Mouse (Mus musculus): ENCODE results near the gene Tma7. TPM values are rescaled to one million over a fixed set of nuclear protein-coding genes. Genes with fewer than 3 reads are reported as not detected.

Gene Tma7
- polyA plus RNA-seq, 1 experiment from 2014 or later = 670 TPM

GRCm38 (mm10) chr9:109091802-109092201, 9.4 kb upstream of the Tma7 start:
- no peaks in the 10 kb centered on the region for H3K27me3 ChIP-seq (ENCODE audit: control insufficient read depth, insufficient read depth, low read length)
- 90% methylated on average over 8 of the region's 8 CpGs for WGBS
- no peak overlapping the region for H3K4me3 ChIP-seq (ENCODE audit: control insufficient read depth in 1 of 2, insufficient read depth in 1 of 2, low read depth in 1 of 2, low read length in 2 of 2)
- no peaks in the 10 kb centered on the region for H3K9me3 ChIP-seq (ENCODE audit: control insufficient read depth, low read length)
- no peak for ATAC-seq (ENCODE audit: insufficient number of reproducible peaks, insufficient read depth, low FRiP score, low read depth)
- peaks cover 25 to 32% of the 10 kb centered on the region in 2 experiments for H3K4me1 ChIP-seq (ENCODE audit: control insufficient read depth in 2 of 2, insufficient read depth in 2 of 2, low read length in 2 of 2)
- H3K27ac ChIP-seq (replicated peaks in 1 of 2; ENCODE audit: control insufficient read depth in 1 of 2, insufficient read depth in 1 of 2, low read depth in 2 of 2, low read length in 2 of 2) = no peak overlapping the region
- H3K36me3 ChIP-seq (ENCODE audit: control insufficient read depth, insufficient read depth, low read length) = peaks cover 36% of the 10 kb centered on the region
- no peak overlapping the region for H3K9ac ChIP-seq (ENCODE audit: low read length)
- H3K4me2 ChIP-seq (ENCODE audit: low read length) = no peak overlapping the region

- no peaks in the 10 kb centered on the region for H3K9me3 ChIP-seq (ENCODE audit: control insufficient read depth, low read length)
- H3K27me3 ChIP-seq (ENCODE audit: control insufficient read depth, insufficient read depth, low read length) = no peaks in the 10 kb centered on the region
- 79% methylated on average over 15 of the region's 15 CpGs for WGBS
- no peak overlapping the region for H3K4me3 ChIP-seq (ENCODE audit: control insufficient read depth in 1 of 2, insufficient read depth in 1 of 2, low read depth in 1 of 2, low read length in 2 of 2)
- peaks cover 36% of the 10 kb centered on the region for H3K36me3 ChIP-seq (ENCODE audit: control insufficient read depth, insufficient read depth, low read length)
- no peak overlapping the region for H3K9ac ChIP-seq (ENCODE audit: low read length)
- H3K4me1 ChIP-seq (ENCODE audit: control insufficient read depth in 2 of 2, insufficient read depth in 2 of 2, low read length in 2 of 2) = peaks cover 17 to 26% of the 10 kb centered on the region in 2 experiments
- ATAC-seq (ENCODE audit: insufficient number of reproducible peaks, insufficient read depth, low FRiP score, low read depth) = no peak
- H3K4me2 ChIP-seq (ENCODE audit: low read length) = no peak overlapping the region
- H3K27ac ChIP-seq (replicated peaks in 1 of 2; ENCODE audit: control insufficient read depth in 1 of 2, insufficient read depth in 1 of 2, low read depth in 2 of 2, low read length in 2 of 2) = no peak overlapping the region
These were observed 8.1 kb upstream of the Tma7 start for GRCm38 (mm10) chr9:109090446-109090845.

- ATAC-seq (ENCODE audit: insufficient number of reproducible peaks, insufficient read depth, low FRiP score, low read depth) = no peak
- peaks cover 36% of the 10 kb centered on the region for H3K36me3 ChIP-seq (ENCODE audit: control insufficient read depth, insufficient read depth, low read length)
- no peaks in the 10 kb centered on the region for H3K9me3 ChIP-seq (ENCODE audit: control insufficient read depth, low read length)
- 17% methylated on average over 5 of the region's 5 CpGs for WGBS
- peak overlapping the region; percentile 16; the same call in 1 of the 2 replicates for H3K9ac ChIP-seq (ENCODE audit: low read length)
- H3K27me3 ChIP-seq (ENCODE audit: control insufficient read depth, insufficient read depth, low read length) = no peaks in the 10 kb centered on the region
- peaks cover 5 to 14% of the 10 kb centered on the region in 2 experiments for H3K4me1 ChIP-seq (ENCODE audit: control insufficient read depth in 2 of 2, insufficient read depth in 2 of 2, low read length in 2 of 2)
- H3K4me2 ChIP-seq (ENCODE audit: low read length) = no peak overlapping the region
- H3K27ac ChIP-seq (replicated peaks in 1 of 2; ENCODE audit: control insufficient read depth in 1 of 2, insufficient read depth in 1 of 2, low read depth in 2 of 2, low read length in 2 of 2) = no peak overlapping the region
- H3K4me3 ChIP-seq (ENCODE audit: control insufficient read depth in 1 of 2, insufficient read depth in 1 of 2, low read depth in 1 of 2, low read length in 2 of 2) = no peak overlapping the region
These were observed 5.6 kb upstream of the Tma7 start for GRCm38 (mm10) chr9:109087987-109088386.

DNA sequence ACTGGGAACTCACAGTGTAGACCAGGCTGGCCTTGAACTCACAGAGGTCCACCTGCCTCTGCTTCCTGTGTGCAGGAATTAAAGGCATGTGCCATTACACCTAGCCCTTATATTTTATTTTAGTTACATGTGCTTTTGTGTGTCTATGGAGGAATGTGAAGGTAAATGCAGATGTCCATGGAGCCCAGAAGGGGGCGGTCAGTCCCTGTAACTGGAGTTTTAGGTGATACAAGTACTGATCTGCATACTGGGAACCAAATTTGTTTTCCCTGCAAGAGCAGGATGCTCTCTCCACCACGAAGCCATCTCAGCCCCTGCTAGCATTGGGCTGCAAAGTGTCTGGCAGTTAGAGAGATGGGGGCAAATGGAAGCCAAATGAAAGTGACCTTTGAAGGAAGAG, 2.5 kb upstream of the Tma7 start:
- 18% methylated on average over 2 of the region's 2 CpGs for WGBS
- Histone ChIP-seq H3K4me1 (ENCODE audit: control insufficient read depth in 2 of 2, insufficient read depth in 2 of 2, low read length in 2 of 2) (peaks cover 8 to 26% of the 10 kb centered on the region in 2 experiments), H3K4me2 (ENCODE audit: low read length) (no peak overlapping the region), H3K27ac (replicated peaks in 1 of 2; ENCODE audit: control insufficient read depth in 1 of 2, insufficient read depth in 1 of 2, low read depth in 2 of 2, low read length in 2 of 2) (no peak overlapping the region), H3K36me3 (ENCODE audit: control insufficient read depth, insufficient read depth, low read length) (peaks cover 20% of the 10 kb centered on the region), H3K4me3 (ENCODE audit: control insufficient read depth in 1 of 2, insufficient read depth in 1 of 2, low read depth in 1 of 2, low read length in 2 of 2) (no peak overlapping the region), H3K9ac (ENCODE audit: low read length) (no peak overlapping the region), H3K9me3 (ENCODE audit: control insufficient read depth, low read length) (no peaks in the 10 kb centered on the region), H3K27me3 (ENCODE audit: control insufficient read depth, insufficient read depth, low read length) (no peaks in the 10 kb centered on the region)
- ATAC-seq (ENCODE audit: insufficient number of reproducible peaks, insufficient read depth, low FRiP score, low read depth) = no peak

DNA sequence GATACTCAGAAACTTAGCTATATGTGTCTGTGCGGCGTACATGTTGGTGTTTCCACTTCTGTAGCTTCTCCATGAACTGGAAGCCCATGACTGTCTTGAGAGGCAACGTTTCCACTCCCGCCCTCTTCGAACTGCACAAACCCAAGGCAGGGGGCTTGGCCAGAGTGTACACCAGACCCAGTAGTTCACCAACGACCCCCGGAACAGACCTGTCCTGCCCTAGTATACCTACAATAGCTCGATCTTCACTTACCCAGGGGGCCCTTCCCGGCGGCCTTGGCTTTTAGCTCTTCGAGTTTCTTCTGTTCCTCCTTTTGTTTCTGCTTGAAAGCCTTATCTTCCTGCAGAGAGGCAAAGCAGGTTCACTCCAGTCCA, 651 bp downstream of the Tma7 start:
- ATAC-seq (ENCODE audit: insufficient number of reproducible peaks, insufficient read depth, low FRiP score, low read depth) = 0 out of 2 replicates have a peak, but pooled peaks have one; percentile 17

DNA sequence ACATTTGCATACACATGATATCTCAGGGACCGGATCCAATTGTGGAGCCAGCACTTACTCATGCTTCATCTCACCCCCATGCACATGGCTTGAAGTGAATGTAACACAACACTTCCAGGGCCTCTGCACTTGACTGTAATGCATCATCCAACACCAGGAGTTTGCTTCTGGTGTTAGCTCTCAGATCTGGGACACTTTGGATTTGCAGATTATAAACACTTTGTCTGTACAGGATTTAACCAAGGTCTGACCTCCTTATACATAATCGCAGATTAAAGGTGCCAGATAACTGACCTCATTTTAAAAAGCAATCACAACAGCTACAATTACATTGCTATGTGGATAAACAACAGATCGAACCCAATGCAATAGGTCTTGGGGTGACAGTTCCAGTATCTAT, 1.9 kb downstream of the Tma7 start:
- H3K9me3 ChIP-seq (ENCODE audit: control insufficient read depth, low read length) = no peaks in the 10 kb centered on the region
- no peak overlapping the region for H3K27ac ChIP-seq (replicated peaks in 1 of 2; ENCODE audit: control insufficient read depth in 1 of 2, insufficient read depth in 1 of 2, low read depth in 2 of 2, low read length in 2 of 2)
- no peak overlapping the region for H3K9ac ChIP-seq (ENCODE audit: low read length)
- H3K27me3 ChIP-seq (ENCODE audit: control insufficient read depth, insufficient read depth, low read length) = no peaks in the 10 kb centered on the region
- no peak for ATAC-seq (ENCODE audit: insufficient number of reproducible peaks, insufficient read depth, low FRiP score, low read depth)
- no peak overlapping the region for H3K4me2 ChIP-seq (ENCODE audit: low read length)
- H3K36me3 ChIP-seq (ENCODE audit: control insufficient read depth, insufficient read depth, low read length) = peaks cover 30% of the 10 kb centered on the region
- H3K4me1 ChIP-seq (ENCODE audit: control insufficient read depth in 2 of 2, insufficient read depth in 2 of 2, low read length in 2 of 2) = peaks cover 6 to 17% of the 10 kb centered on the region in 2 experiments
- 88% methylated on average over 3 of the region's 3 CpGs for WGBS
- no peak overlapping the region for H3K4me3 ChIP-seq (ENCODE audit: control insufficient read depth in 1 of 2, insufficient read depth in 1 of 2, low read depth in 1 of 2, low read length in 2 of 2)

More for the DNA sequence above, 651 bp downstream of the Tma7 start:
- H3K4me2 ChIP-seq (ENCODE audit: low read length) = peak overlapping the region; percentile 84
- peak overlapping the region; percentile 5 to 49; a peak in 3 of 4 replicates for H3K27ac ChIP-seq (replicated peaks in 1 of 2; ENCODE audit: control insufficient read depth in 1 of 2, insufficient read depth in 1 of 2, low read depth in 2 of 2, low read length in 2 of 2)
- H3K4me1 ChIP-seq (ENCODE audit: control insufficient read depth in 2 of 2, insufficient read depth in 2 of 2, low read length in 2 of 2) = peaks cover 6 to 17% of the 10 kb centered on the region in 2 experiments
- peak overlapping the region; percentile 86 for H3K9ac ChIP-seq (ENCODE audit: low read length)
- 2% methylated on average over 11 of the region's 11 CpGs for WGBS
- no peaks in the 10 kb centered on the region for H3K27me3 ChIP-seq (ENCODE audit: control insufficient read depth, insufficient read depth, low read length)
- H3K36me3 ChIP-seq (ENCODE audit: control insufficient read depth, insufficient read depth, low read length) = peaks cover 30% of the 10 kb centered on the region
- no peaks in the 10 kb centered on the region for H3K9me3 ChIP-seq (ENCODE audit: control insufficient read depth, low read length)
- peak overlapping the region; percentile 65 to 75 for H3K4me3 ChIP-seq (ENCODE audit: control insufficient read depth in 1 of 2, insufficient read depth in 1 of 2, low read depth in 1 of 2, low read length in 2 of 2)

DNA sequence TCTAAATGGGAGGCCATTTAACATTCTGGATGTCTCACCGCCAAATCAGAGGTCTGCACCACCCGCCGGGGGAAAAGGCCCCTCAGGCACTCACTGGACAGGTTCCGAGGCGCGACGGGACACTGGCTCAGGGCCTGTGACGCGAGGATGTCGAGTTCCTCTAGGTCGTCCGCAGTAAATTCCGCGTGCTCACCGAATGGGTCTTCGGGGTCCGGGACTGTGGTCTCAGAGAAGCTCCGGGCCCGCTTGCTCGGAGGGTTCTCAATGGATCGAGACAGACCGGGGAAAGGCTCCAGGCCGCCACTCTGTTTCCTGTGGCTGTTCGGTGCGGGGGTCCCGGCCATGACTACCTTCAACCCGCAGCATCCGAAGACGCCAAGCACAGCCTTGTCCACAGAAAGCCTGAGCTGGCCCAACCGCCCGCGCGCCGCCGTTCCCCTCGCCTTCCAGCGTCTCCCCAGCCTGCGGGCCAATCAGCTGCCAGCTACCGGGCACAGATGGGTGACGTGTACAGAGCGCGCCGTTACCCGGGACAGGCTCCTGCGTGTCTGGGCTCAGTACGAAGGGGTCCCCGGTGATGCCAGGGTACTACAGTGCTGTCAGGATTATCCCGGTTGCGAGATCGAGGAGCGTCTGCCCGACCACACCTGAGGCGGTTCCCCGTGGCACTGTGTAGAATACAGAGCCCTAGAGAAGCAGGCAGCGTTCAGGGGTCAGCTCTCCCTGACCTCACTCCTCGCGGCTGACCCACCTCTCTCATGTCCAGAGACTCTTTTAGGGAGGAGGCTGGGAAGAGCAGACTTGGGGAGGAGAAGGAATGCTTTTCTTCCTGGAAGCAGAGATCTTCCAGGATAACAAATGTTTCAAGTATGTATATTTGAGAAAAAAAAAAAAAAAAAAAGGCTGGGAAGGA, 8.5 kb downstream of the Tma7 start, which contains the start of gene Atrip:
TSS of gene Atrip (minus strand) at position 464 of the 913 bp plus-strand sequence.
- peaks cover 42% of the 10 kb centered on the region for H3K36me3 ChIP-seq (ENCODE audit: control insufficient read depth, insufficient read depth, low read length)
- H3K4me3 ChIP-seq (ENCODE audit: control insufficient read depth in 1 of 2, insufficient read depth in 1 of 2, low read depth in 1 of 2, low read length in 2 of 2) = peak within 1 kb of the TSS; percentile 74 to 96
- no peaks in the 10 kb centered on the region for H3K9me3 ChIP-seq (ENCODE audit: control insufficient read depth, low read length)
- under 1% methylated on average over 55 of the region's 57 CpGs for WGBS
- peak; percentile 95 for ATAC-seq (ENCODE audit: insufficient number of reproducible peaks, insufficient read depth, low FRiP score, low read depth)
- H3K4me2 ChIP-seq (ENCODE audit: low read length) = peak within 1 kb of the TSS; percentile 91
- H3K9ac ChIP-seq (ENCODE audit: low read length) = peak within 1 kb of the TSS; percentile 87
- H3K4me1 ChIP-seq (ENCODE audit: control insufficient read depth in 2 of 2, insufficient read depth in 2 of 2, low read length in 2 of 2) = peaks cover 9 to 15% of the 10 kb centered on the region in 2 experiments
- no peaks in the 10 kb centered on the region for H3K27me3 ChIP-seq (ENCODE audit: control insufficient read depth, insufficient read depth, low read length)
- H3K27ac ChIP-seq (replicated peaks in 1 of 2; ENCODE audit: control insufficient read depth in 1 of 2, insufficient read depth in 1 of 2, low read depth in 2 of 2, low read length in 2 of 2) = peak within 1 kb of the TSS; percentile 37 to 68
